Mouse (Mus musculus) NIH3T3 (cell line): ENCODE measurements around the gene Gmip.
A peak's percentile ranks its signal among the peaks of the same experiment; 100 is the strongest.

Experiments
- DNase-seq: peaks from one replicate; pipeline ENCODE4 v3.0.0-alpha.2; 2012; ENCODE audit warnings: low read depth

The Gmip gene

GRCm38 (mm10) chr8:69863387-69864020, 55.0 kb downstream of the Gmip start:
- no peak for DNase-seq

GRCm38 (mm10) chr8:69864180-69864579, 55.7 kb downstream of the Gmip start:
- no peak for DNase-seq

- DNase-seq = peak; percentile 41
These were observed 59.3 kb downstream of the Gmip start for GRCm38 (mm10) chr8:69867696-69868326.

- DNase-seq = no peak
These were observed 61.7 kb downstream of the Gmip start for GRCm38 (mm10) chr8:69870003-69870765.

GRCm38 (mm10) chr8:69870907-69871306, 62.4 kb downstream of the Gmip start:
- no peak for DNase-seq
